Mouse (Mus musculus): ENCODE data around the gene Mylk2.

Gene Mylk2

GRCm38 (mm10) chr2:152947098-152947497 lies 35.9 kb downstream of the Mylk2 start:
- DNase-seq, result no peak

GRCm38 (mm10) chr2:152948438-152949020 lies 37.4 kb downstream of the Mylk2 start:
- no peak for DNase-seq

- DNase-seq, result no peak
Observed at GRCm38 (mm10) chr2:152950358-152951064, 39.4 kb downstream of the Mylk2 start.

- DNase-seq, result peak; percentile 69
Observed at GRCm38 (mm10) chr2:152951065-152951849, 40.1 kb downstream of the Mylk2 start, which contains the start of gene Dusp15. Gene Dusp15, minus strand, starts transcription at chr2:152951698.

GRCm38 (mm10) chr2:152951850-152952720 lies 40.9 kb downstream of the Mylk2 start:
- DNase-seq, result peak; percentile 56

GRCm38 (mm10) chr2:152958116-152958515 lies 47.0 kb downstream of the Mylk2 start:
- DNase-seq, result no peak

GRCm38 (mm10) chr2:152962091-152962793 lies 51.1 kb downstream of the Mylk2 start, which contains the start of gene Ttll9:
Gene Ttll9, plus strand, starts transcription at chr2:152962485.
- peak; percentile 94 for DNase-seq

GRCm38 (mm10) chr2:152965555-152965954 lies 54.4 kb downstream of the Mylk2 start:
- no peak for DNase-seq
